Mouse (Mus musculus): Measurements from ENCODE around the gene Igsf9. TPM values are rescaled to one million over a fixed set of nuclear protein-coding genes. Genes with fewer than 3 reads are reported as not detected.

Gene Igsf9
- polyA plus RNA-seq, 1 experiment from 2014 or later = 13.8 TPM

DNA sequence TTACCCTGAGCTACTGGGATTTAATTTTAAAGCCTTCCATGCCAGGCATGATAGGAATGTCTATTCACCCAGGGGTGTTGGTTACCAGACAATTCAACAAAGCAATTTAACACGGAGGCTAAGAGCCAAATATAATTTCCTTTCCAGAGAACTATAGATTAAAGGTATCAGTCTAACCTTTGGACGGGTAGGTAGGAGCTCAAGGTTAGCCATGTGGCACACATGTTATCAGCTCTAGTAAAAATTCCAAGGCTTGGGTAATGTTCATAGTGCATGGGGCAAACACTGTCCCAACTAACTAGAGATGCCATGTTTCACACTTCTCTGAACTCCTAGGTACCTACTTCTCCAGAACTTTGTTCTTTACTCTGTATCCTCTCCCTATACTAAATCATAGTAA, 20.0 kb upstream of the Igsf9 start:
- Histone ChIP-seq H3K4me1 (replicated peaks; ENCODE audit: control insufficient read depth, insufficient read depth, low read length) (peaks cover 7% of the 10 kb centered on the region; the same call in 1 of the 2 replicates), H3K27ac (ENCODE audit: low read depth, low read length) (no peak overlapping the region), H3K4me3 (ENCODE audit: low read depth, low read length) (no peak overlapping the region), H3K36me3 (ENCODE audit: control insufficient read depth, insufficient read depth, low read length) (no peaks in the 10 kb centered on the region), H3K9ac (ENCODE audit: low read depth, low read length) (no peak overlapping the region), H3K4me2 (no peak overlapping the region), H3K27me3 (replicated peaks; ENCODE audit: control insufficient read depth, insufficient read depth, low read length) (no peaks in the 10 kb centered on the region), H3K9me3 (ENCODE audit: control insufficient read depth, low read length) (no peaks in the 10 kb centered on the region)
- ATAC-seq (replicated peaks; ENCODE audit: low FRiP score) (no peak), DNase-seq (ENCODE audit: low spot score) (no peak)
- 59% methylated on average over 2 of the region's 2 CpGs for WGBS

DNA sequence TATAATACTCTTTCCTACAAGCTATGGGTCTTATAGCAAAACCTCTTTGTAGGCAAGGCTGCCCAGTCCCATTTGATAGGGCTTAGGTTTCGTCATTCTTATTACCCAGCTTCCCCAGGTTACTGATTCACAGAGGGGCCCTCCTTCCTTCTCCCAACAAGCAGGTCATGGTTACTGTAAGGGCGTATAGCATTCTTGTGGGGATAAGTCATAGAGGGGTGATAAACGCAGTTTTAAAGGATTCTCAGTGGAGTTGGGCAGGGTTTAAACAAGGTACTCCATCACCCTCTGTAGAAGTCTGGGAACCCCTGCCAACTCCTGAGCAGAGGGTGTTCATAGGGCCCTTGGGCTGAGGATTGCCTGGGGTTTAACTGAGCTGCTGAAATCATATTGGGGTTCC, 19.1 kb upstream of the Igsf9 start:
- no peak for ATAC-seq (replicated peaks; ENCODE audit: low FRiP score)

DNA sequence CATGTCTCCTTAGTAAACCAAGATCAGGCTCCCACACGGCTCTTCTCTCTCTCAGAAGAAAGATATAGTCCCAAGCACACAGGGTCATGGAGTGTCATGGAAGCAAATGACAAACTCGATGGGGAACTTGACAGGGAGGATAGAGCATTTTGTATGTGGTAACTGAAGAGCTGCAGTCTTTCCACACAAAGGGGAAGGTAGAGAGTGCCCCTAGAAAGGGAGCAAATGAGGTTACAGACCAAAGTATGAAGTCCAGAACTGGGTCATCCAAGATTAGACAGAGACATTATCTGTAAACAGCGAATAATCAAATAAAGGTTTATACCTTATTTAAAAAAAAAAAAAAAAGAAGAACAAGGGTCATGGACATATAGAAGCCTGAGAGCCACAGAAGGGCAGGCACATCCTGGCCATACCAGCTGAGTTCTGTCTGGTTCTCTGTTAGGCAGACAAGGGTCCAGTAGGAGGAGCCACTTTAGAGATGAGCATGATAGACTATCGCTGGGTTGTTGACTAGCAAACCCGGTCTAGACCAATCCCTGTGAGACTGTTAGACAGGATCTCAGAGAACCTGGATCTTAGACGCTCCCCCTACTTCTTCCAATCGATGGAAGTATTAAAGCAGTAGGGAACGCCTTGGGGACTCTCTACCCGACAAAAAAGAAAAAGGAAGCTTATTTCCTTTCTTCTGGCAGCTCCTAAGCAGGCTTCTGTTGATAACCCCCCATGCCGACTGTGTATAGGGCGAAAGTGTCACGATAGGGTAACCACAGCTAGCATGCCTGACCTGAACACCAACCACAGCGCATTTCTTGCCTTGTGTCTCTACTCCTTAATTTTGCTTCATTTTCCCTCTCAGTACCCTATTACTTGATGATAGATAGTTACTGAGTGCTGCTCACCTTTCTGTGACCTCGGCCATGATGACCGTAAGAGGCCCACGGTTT, 17.9 kb upstream of the Igsf9 start:
- H3K36me3 ChIP-seq (ENCODE audit: control insufficient read depth, insufficient read depth, low read length) = no peaks in the 10 kb centered on the region
- WGBS = 51% methylated on average over 16 of the region's 16 CpGs
- no peaks in the 10 kb centered on the region for H3K27me3 ChIP-seq (replicated peaks; ENCODE audit: control insufficient read depth, insufficient read depth, low read length)

More for the DNA sequence above, 19.1 kb upstream of the Igsf9 start:
- no peak overlapping the region for H3K4me2 ChIP-seq
- no peak overlapping the region for H3K27ac ChIP-seq (ENCODE audit: low read depth, low read length)
- no peaks in the 10 kb centered on the region for H3K9me3 ChIP-seq (ENCODE audit: control insufficient read depth, low read length)
- no peak overlapping the region for H3K4me3 ChIP-seq (ENCODE audit: low read depth, low read length)
- no peaks in the 10 kb centered on the region for H3K36me3 ChIP-seq (ENCODE audit: control insufficient read depth, insufficient read depth, low read length)
- H3K9ac ChIP-seq (ENCODE audit: low read depth, low read length) = no peak overlapping the region
- 65% methylated on average over 3 of the region's 3 CpGs for WGBS
- no peak for DNase-seq (ENCODE audit: low spot score)
- H3K27me3 ChIP-seq (replicated peaks; ENCODE audit: control insufficient read depth, insufficient read depth, low read length) = no peaks in the 10 kb centered on the region
- peaks cover 7% of the 10 kb centered on the region; the same call in 1 of the 2 replicates for H3K4me1 ChIP-seq (replicated peaks; ENCODE audit: control insufficient read depth, insufficient read depth, low read length)

DNA sequence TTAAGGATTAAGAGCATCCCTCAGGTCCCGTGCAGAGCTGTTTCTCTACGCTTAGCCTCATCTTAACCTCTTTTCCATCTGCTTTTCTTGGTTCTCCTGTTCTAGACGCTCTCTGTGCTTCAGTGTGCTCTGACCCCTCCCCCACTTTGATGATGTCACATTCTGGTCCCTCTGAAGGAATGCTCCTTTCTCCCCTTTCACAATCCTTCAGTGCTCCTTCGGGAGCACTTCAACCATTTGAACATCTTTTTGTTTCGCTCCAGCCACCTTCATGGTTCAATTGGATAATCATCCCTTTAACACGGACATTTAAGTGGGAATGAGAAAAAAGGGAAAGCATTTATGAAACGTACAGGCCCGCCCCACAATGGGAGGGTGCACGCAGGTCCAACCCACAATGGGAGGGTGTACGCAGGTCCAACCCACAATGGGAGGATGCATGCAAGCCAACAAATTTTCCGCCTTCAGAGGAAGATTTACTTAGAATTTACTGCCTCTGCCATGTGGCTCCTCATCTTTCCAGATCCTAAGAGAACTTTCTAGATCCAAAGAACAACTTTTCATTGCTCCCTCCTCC, 13.2 kb upstream of the Igsf9 start:
- no peak overlapping the region for H3K9ac ChIP-seq (ENCODE audit: low read depth, low read length)
- no peak overlapping the region for H3K4me2 ChIP-seq
- DNase-seq (ENCODE audit: low spot score) = no peak
- H3K4me1 ChIP-seq (replicated peaks; ENCODE audit: control insufficient read depth, insufficient read depth, low read length) = peaks cover 12% of the 10 kb centered on the region; the same call in 1 of the 2 replicates
- no peaks in the 10 kb centered on the region for H3K36me3 ChIP-seq (ENCODE audit: control insufficient read depth, insufficient read depth, low read length)
- 83% methylated on average over 11 of the region's 11 CpGs for WGBS
- H3K9me3 ChIP-seq (ENCODE audit: control insufficient read depth, low read length) = no peaks in the 10 kb centered on the region
- H3K4me3 ChIP-seq (ENCODE audit: low read depth, low read length) = no peak overlapping the region
- no peaks in the 10 kb centered on the region for H3K27me3 ChIP-seq (replicated peaks; ENCODE audit: control insufficient read depth, insufficient read depth, low read length)
- ATAC-seq (replicated peaks; ENCODE audit: low FRiP score) = no peak
- H3K27ac ChIP-seq (ENCODE audit: low read depth, low read length) = no peak overlapping the region

More for the DNA sequence above, 17.9 kb upstream of the Igsf9 start:
- no peak overlapping the region for H3K4me2 ChIP-seq
- peaks cover 7% of the 10 kb centered on the region; the same call in 1 of the 2 replicates for H3K4me1 ChIP-seq (replicated peaks; ENCODE audit: control insufficient read depth, insufficient read depth, low read length)
- ATAC-seq (replicated peaks; ENCODE audit: low FRiP score) (no peak), DNase-seq (ENCODE audit: low spot score) (no peak)
- H3K9ac ChIP-seq (ENCODE audit: low read depth, low read length) = no peak overlapping the region
- H3K4me3 ChIP-seq (ENCODE audit: low read depth, low read length) = no peak overlapping the region
- H3K9me3 ChIP-seq (ENCODE audit: control insufficient read depth, low read length) = no peaks in the 10 kb centered on the region
- H3K27ac ChIP-seq (ENCODE audit: low read depth, low read length) = no peak overlapping the region

DNA sequence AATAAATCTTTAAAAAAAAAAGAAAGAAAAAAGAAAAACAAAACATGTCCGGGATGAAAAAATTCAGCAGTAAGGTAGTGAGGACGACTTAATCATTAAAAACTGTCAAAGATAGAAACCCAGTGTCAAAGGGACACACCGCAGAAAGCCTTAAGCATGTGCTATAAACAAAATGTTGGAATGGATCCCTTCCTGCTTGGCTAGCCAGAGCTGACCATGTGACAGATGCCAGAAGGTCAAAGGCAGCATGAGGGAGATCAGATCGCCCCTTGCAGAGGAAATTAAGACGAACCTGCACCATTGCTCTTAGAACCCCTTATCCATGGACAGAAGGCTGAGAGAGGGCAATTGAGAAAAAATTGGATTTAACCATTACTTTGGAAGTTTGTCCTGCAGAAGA, 12.2 kb upstream of the Igsf9 start:
- H3K4me3 ChIP-seq (ENCODE audit: low read depth, low read length) = no peak overlapping the region
- H3K9me3 ChIP-seq (ENCODE audit: control insufficient read depth, low read length) = no peaks in the 10 kb centered on the region
- H3K4me1 ChIP-seq (replicated peaks; ENCODE audit: control insufficient read depth, insufficient read depth, low read length) = peaks cover 5% of the 10 kb centered on the region; the same call in 1 of the 2 replicates
- H3K9ac ChIP-seq (ENCODE audit: low read depth, low read length) = no peak overlapping the region
- H3K4me2 ChIP-seq = no peak overlapping the region
- ATAC-seq (replicated peaks; ENCODE audit: low FRiP score) (no peak), DNase-seq (ENCODE audit: low spot score) (no peak)
- WGBS = 58% methylated on average over 5 of the region's 5 CpGs
- no peaks in the 10 kb centered on the region for H3K27me3 ChIP-seq (replicated peaks; ENCODE audit: control insufficient read depth, insufficient read depth, low read length)
- H3K27ac ChIP-seq (ENCODE audit: low read depth, low read length) = no peak overlapping the region
- no peaks in the 10 kb centered on the region for H3K36me3 ChIP-seq (ENCODE audit: control insufficient read depth, insufficient read depth, low read length)

DNA sequence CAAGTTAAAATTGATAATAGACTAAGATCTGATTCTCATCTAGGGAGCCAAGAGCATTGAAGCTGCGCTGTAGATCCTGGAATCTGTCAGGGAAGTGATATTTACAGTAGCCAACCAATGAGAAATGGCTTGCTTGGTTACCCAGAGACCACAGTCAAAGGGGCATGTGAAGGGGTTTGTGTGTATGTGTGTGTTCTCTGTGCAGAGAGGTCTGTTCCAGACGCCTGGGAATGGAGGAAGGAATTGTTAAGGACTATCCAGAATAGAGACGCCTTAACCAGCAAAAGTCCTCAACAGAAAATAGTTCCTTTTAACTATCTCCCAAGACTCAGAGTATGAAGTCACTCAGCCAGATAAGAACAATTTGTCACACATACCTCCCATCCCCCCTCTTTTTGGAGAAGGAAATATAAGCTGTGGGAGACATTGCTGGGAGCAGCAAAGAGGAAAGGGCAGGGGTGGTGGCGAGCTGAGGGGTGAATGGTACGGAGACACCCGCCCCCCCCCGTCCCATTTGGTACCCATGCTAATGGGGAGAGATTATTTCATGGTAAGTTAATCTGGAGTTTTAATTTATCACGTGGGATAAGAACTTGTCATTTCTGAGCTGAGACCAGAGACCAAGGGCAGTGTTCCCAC, 11.7 kb upstream of the Igsf9 start:
- no peaks in the 10 kb centered on the region for H3K9me3 ChIP-seq (ENCODE audit: control insufficient read depth, low read length)
- H3K27ac ChIP-seq (ENCODE audit: low read depth, low read length) = no peak overlapping the region
- WGBS = 30% methylated on average over 8 of the region's 8 CpGs
- no peak for ATAC-seq (replicated peaks; ENCODE audit: low FRiP score)
- H3K4me3 ChIP-seq (ENCODE audit: low read depth, low read length) = no peak overlapping the region
- no peaks in the 10 kb centered on the region for H3K36me3 ChIP-seq (ENCODE audit: control insufficient read depth, insufficient read depth, low read length)
- no peak overlapping the region for H3K4me2 ChIP-seq
- DNase-seq (ENCODE audit: low spot score) = no peak
- H3K9ac ChIP-seq (ENCODE audit: low read depth, low read length) = no peak overlapping the region
- peaks cover 7% of the 10 kb centered on the region; the same call in 1 of the 2 replicates for H3K4me1 ChIP-seq (replicated peaks; ENCODE audit: control insufficient read depth, insufficient read depth, low read length)
- H3K27me3 ChIP-seq (replicated peaks; ENCODE audit: control insufficient read depth, insufficient read depth, low read length) = no peaks in the 10 kb centered on the region

DNA sequence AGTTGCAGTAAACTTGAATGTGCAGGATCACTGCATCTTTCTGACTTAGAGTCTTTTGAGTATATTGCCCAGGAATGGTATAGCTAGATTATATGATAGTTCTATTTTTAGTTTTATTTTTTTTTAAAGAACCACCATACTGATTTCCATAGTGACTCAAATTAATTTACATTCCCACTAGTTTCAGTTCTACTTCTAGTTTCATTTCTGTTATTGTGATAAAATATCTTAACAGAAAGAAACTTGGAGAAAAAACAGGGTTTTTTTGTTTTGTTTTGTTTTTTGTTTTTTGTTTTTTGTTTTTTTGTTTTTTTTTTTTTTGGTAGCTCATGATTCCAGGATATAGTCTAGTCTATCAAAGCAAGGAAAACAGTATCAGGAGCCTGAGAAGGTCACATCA, 8.7 kb upstream of the Igsf9 start:
- no peak overlapping the region for H3K4me2 ChIP-seq
- no peak overlapping the region for H3K9ac ChIP-seq (ENCODE audit: low read depth, low read length)
- DNase-seq (ENCODE audit: low spot score) (no peak), ATAC-seq (replicated peaks; ENCODE audit: low FRiP score) (no peak)
- 0 out of 2 replicates have a peak, but pooled peaks cover 2% of the 10 kb centered on the region for H3K27me3 ChIP-seq (replicated peaks; ENCODE audit: control insufficient read depth, insufficient read depth, low read length)
- H3K9me3 ChIP-seq (ENCODE audit: control insufficient read depth, low read length) = no peaks in the 10 kb centered on the region
- H3K27ac ChIP-seq (ENCODE audit: low read depth, low read length) = no peak overlapping the region
- no peaks in the 10 kb centered on the region for H3K36me3 ChIP-seq (ENCODE audit: control insufficient read depth, insufficient read depth, low read length)
- H3K4me3 ChIP-seq (ENCODE audit: low read depth, low read length) = no peak overlapping the region
- H3K4me1 ChIP-seq (replicated peaks; ENCODE audit: control insufficient read depth, insufficient read depth, low read length) = peaks cover 9% of the 10 kb centered on the region; the same call in 1 of the 2 replicates

DNA sequence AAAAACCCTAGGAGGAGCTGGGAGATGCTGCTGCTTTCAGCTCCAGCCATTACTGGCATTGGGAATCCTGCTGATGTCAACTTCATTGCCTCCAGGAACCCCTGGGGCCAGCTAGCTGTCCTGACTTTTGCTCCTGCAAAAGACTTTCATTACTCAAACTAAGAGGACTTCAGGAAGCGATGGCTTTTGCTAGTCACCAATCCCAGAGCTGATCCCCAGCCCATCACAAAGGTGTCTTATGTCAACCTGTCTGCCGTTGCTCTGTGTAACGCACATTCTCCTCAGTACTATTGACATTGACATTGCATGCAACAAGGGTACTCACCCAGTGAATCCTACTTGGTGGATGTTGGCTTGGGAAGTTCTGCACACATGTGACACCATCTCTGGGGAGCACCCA, 7.4 kb upstream of the Igsf9 start:
- ATAC-seq (replicated peaks; ENCODE audit: low FRiP score) (no peak), DNase-seq (ENCODE audit: low spot score) (no peak)
- H3K4me3 ChIP-seq (ENCODE audit: low read depth, low read length) = no peak overlapping the region
- H3K27ac ChIP-seq (ENCODE audit: low read depth, low read length) = no peak overlapping the region
- no peaks in the 10 kb centered on the region for H3K9me3 ChIP-seq (ENCODE audit: control insufficient read depth, low read length)
- no peak overlapping the region for H3K4me2 ChIP-seq
- H3K27me3 ChIP-seq (replicated peaks; ENCODE audit: control insufficient read depth, insufficient read depth, low read length) = peaks cover 2% of the 10 kb centered on the region; the same call in 1 of the 2 replicates
- H3K4me1 ChIP-seq (replicated peaks; ENCODE audit: control insufficient read depth, insufficient read depth, low read length) = peaks cover 9% of the 10 kb centered on the region; the same call in 1 of the 2 replicates
- no peaks in the 10 kb centered on the region for H3K36me3 ChIP-seq (ENCODE audit: control insufficient read depth, insufficient read depth, low read length)
- no peak overlapping the region for H3K9ac ChIP-seq (ENCODE audit: low read depth, low read length)
- 81% methylated on average over 3 of the region's 3 CpGs for WGBS
